Mouse (Mus musculus) stomach, embryonic 14.5 days (tissue): Measurements from ENCODE around the gene Ptpn18. TPM values are rescaled to one million over a fixed set of nuclear protein-coding genes. Genes with fewer than 3 reads are reported as not detected.

ENCODE experiments used
- ATAC-seq: fragments of 200-750 bp; cut with Nextera tagmentation; 2 replicates; pipeline ENCODE4 v1.8.0; 2017; ENCODE audit warnings: low read depth, moderate TSS enrichment; ENCODE audit not compliant: insufficient number of reproducible peaks, insufficient read depth, low FRiP score
- H3K27ac ChIP-seq: fragments of 300-500 bp; sonication (generic); 2 replicates; pipeline ENCODE4 v1.5.1; 2014; ENCODE audit warnings: mild to moderate bottlenecking, low read length, moderate library complexity, mixed read lengths
- H3K27me3 ChIP-seq: fragments of 300-500 bp; sonication (generic); 2 replicates; pipeline ENCODE4 v1.6.1; 2014; ENCODE audit warnings: low read length, control low read depth, mixed read lengths; ENCODE audit not compliant: control insufficient read depth, insufficient read depth
- H3K36me3 ChIP-seq: fragments of 300-500 bp; sonication (generic); 2 replicates; pipeline ENCODE4 v1.6.1; 2014; ENCODE audit warnings: mild to moderate bottlenecking, control low read depth, low read length, moderate library complexity, mixed read lengths; ENCODE audit not compliant: control insufficient read depth, insufficient read depth
- H3K4me1 ChIP-seq: fragments of 300-500 bp; sonication (generic); 2 replicates; pipeline ENCODE4 v1.6.1; 2014; ENCODE audit warnings: low read length, control low read depth, mixed read lengths; ENCODE audit not compliant: control insufficient read depth, insufficient read depth
- H3K4me2 ChIP-seq: fragments of 300-500 bp; sonication (generic); replicated peaks from 2 replicates; pipeline ENCODE4 v1.6.1; 2014; ENCODE audit warnings: low read depth, low read length, control low read depth
- H3K4me3 ChIP-seq: fragments of 300-500 bp; sonication (generic); 2 replicates; pipeline ENCODE4 v1.5.1; 2014; ENCODE audit warnings: low read depth, low read length, control low read depth
- H3K9ac ChIP-seq: fragments of 300-500 bp; sonication (generic); replicated peaks from 2 replicates; pipeline ENCODE4 v1.6.1; 2014; ENCODE audit warnings: low read depth, mild to moderate bottlenecking, control low read depth, low read length, moderate library complexity, mixed read lengths
- H3K9me3 ChIP-seq: fragments of 300-500 bp; sonication (generic); 2 replicates; pipeline ENCODE4 v1.6.1; 2016; ENCODE audit warnings: low read depth, low read length, control low read depth; ENCODE audit not compliant: control insufficient read depth
- WGBS: fragments of 180-500 bp; shearing (Covaris S2); extraction: QIAGEN DNeasy Blood & Tissue Kit; methylation state at CpG from one replicate; pipeline ENCODE4 v1.1.7; 2014; 5-methylcytosine and 5-hydroxymethylcytosine counted together
- polyA plus RNA-seq: library from polyadenylated mRNA; unstranded; fragments of >200 nt; fragmentation: Nextera tagmentation; extraction: Ambion mirVana; gene quantifications from 2 replicates; pipeline ENCODE4 v1.2.1, GENCODE M21; 2014

Ptpn18 gene
- polyA plus RNA-seq, 1 experiment from 2014 or later = 18.7 TPM

DNA sequence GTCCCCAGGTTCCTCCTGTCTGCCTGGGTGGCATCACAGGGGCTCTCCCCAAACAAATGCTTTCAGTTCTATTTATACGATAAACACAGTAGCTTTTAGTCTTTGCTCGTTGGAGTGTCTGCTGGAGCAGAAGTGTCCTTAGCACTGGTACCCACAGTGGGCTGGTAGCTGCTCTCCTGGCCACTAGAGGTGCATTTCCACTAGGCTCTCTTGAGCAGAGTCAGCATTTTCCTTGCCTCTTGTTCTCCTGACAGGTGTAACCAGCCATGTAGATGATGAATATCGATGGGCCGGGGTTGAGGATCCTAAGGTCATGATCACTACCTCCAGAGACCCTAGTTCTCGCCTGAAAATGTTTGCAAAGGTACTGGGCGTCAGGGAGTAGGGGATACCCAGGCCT is 16.4 kb upstream of the Ptpn18 start:
- Histone ChIP-seq H3K9me3 (no peaks in the 10 kb centered on the region), H3K4me1 (no peaks in the 10 kb centered on the region), H3K4me2 (no peak overlapping the region), H3K27ac (no peak overlapping the region), H3K36me3 (peaks cover 40% of the 10 kb centered on the region), H3K9ac (no peak overlapping the region), H3K27me3 (no peaks in the 10 kb centered on the region), H3K4me3 (no peak overlapping the region)
- 92% methylated on average over 6 of the region's 6 CpGs for WGBS
- ATAC-seq = no peak

DNA sequence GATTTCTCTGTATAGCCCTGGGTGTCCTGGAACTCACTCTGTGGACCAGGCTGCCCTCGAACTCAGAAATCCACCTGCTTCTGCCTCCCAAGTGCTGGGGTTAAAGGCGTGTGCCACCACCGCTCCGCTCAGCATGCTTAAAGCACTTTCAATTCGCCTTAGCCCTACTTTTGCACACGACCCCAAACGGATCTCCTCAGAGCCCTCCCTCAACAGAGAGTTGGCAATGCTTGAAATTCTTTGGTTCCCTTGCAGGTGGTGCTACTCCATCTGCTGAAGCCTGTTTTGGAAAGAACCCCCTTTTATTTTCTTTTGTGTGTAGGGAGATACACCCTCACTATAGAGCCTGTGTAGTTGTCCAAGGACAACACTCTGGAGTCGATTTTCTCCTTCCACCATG is 1.1 kb upstream of the Ptpn18 start:
- Histone ChIP-seq H3K9ac (no peak overlapping the region), H3K4me1 (no peaks in the 10 kb centered on the region), H3K4me3 (no peak overlapping the region), H3K36me3 (no peaks in the 10 kb centered on the region), H3K9me3 (no peaks in the 10 kb centered on the region), H3K27ac (no peak overlapping the region), H3K4me2 (no peak overlapping the region), H3K27me3 (peaks cover 7% of the 10 kb centered on the region)
- ATAC-seq = no peak
- 28% methylated on average over 8 of the region's 8 CpGs for WGBS

DNA sequence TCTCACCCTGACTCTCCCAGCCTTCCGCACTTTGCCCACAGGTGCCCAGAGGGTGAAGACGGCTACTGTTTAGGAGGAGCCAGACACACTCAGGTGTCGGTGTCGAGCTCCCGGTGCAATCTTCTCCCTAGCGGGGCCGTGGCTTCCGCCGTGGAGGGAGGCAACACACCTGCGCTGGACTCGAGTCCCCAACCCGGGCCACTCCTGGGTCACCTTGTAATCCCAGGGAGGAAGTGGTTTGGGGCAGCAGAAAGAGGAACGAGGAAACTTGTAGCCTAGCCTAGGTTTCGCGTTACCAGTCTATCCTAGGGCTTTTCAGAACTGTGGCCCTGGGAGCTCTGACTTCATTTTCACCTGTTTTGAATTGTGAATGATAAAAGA is 489 bp downstream of the Ptpn18 start:
- H3K9me3 ChIP-seq = no peaks in the 10 kb centered on the region
- H3K9ac ChIP-seq = 0 out of 2 replicates have a peak overlapping the region, but pooled peaks have one; percentile 26
- peaks cover 7% of the 10 kb centered on the region for H3K27me3 ChIP-seq
- H3K4me1 ChIP-seq = no peaks in the 10 kb centered on the region
- peak overlapping the region; percentile 82 for H3K4me2 ChIP-seq
- no peak for ATAC-seq
- H3K27ac ChIP-seq = no peak overlapping the region
- WGBS = 2% methylated on average over 15 of the region's 15 CpGs
- H3K36me3 ChIP-seq = no peaks in the 10 kb centered on the region
- peak overlapping the region; percentile 42 for H3K4me3 ChIP-seq

DNA sequence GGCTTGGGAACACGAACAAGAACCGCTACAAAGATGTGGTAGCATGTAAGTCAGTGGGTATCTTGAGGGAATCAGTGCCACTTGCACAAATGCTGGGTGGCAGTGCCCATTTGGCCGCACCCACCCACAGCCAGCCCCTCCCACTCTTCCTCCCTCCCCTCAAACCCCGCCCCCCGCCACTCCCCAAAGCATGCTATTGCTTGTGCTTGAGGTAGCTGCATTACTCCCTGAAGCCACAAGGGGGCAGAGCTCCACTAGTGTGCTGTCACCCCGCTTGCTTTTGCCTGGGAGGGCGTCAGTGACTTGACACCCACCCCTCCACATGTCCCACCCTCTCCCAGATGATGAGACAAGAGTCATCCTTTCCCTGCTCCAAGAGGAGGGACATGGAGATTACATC is 3.2 kb downstream of the Ptpn18 start:
- 22% methylated on average over 7 of the region's 7 CpGs for WGBS
- ATAC-seq = no peak

DNA sequence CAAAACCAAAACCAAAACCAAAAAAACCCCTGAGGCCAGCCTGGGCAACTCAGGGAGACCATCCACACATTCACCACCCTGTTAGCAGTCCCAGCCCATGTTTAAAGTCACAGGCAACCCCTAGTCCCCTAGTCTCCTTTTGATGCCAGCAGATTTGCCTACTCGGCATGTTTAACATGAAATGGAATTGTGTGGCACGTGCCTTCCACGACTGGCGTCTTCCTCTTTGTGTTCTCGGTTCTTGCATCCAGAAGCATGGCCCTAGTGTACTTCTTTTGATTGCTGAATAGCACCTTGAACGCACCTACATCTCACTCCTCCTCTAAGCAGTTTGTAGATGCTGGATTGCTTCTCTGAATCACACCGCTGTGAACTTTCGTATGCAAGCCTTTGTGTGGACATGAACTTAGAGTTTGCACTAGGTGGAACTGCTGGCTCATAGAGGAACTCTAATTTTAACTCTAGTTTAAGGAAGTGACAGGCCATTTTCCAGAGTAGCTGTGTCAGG is 4.8 kb downstream of the Ptpn18 start:
- whole genome bisulfite sequencing = 86% methylated on average over 8 of the region's 8 CpGs
- Histone ChIP-seq H3K9ac (no peak overlapping the region), H3K9me3 (no peaks in the 10 kb centered on the region), H3K36me3 (no peaks in the 10 kb centered on the region), H3K27ac (no peak overlapping the region), H3K27me3 (peaks cover 3% of the 10 kb centered on the region; the same call in 1 of the 2 replicates), H3K4me1 (no peaks in the 10 kb centered on the region), H3K4me3 (no peak overlapping the region), H3K4me2 (no peak overlapping the region)
- ATAC-seq = no peak

More for the DNA sequence above, 3.2 kb downstream of the Ptpn18 start:
- Histone ChIP-seq H3K4me3 (no peak overlapping the region), H3K27me3 (peaks cover 7% of the 10 kb centered on the region), H3K4me2 (no peak overlapping the region), H3K27ac (no peak overlapping the region), H3K36me3 (no peaks in the 10 kb centered on the region), H3K9me3 (no peaks in the 10 kb centered on the region), H3K9ac (no peak overlapping the region), H3K4me1 (no peaks in the 10 kb centered on the region)

DNA sequence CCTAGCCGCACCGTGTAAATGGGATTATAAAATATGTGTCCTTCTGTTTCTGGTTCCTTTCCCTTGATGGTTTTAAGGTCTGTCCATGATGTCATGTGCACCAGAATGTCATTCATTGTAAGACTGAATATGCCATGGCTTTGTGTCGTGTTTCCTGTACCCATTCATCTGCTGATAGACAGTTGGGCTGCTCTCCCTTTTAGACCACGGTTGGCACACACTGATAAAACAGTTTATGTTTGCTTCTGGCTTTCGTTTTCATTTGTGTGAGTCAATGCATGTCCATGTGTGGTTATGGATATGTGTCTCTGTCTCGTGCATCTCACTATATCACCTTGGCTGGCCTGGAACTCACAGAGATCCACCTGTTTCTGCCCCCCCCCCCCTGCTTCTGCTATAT is 5.9 kb downstream of the Ptpn18 start:
- Histone ChIP-seq H3K4me2 (no peak overlapping the region), H3K4me1 (no peaks in the 10 kb centered on the region), H3K9ac (no peak overlapping the region), H3K27me3 (peaks cover 3% of the 10 kb centered on the region; the same call in 1 of the 2 replicates), H3K4me3 (no peak overlapping the region), H3K27ac (no peak overlapping the region), H3K9me3 (no peaks in the 10 kb centered on the region), H3K36me3 (no peaks in the 10 kb centered on the region)
- WGBS = 69% methylated on average over 6 of the region's 6 CpGs
- ATAC-seq = no peak

DNA sequence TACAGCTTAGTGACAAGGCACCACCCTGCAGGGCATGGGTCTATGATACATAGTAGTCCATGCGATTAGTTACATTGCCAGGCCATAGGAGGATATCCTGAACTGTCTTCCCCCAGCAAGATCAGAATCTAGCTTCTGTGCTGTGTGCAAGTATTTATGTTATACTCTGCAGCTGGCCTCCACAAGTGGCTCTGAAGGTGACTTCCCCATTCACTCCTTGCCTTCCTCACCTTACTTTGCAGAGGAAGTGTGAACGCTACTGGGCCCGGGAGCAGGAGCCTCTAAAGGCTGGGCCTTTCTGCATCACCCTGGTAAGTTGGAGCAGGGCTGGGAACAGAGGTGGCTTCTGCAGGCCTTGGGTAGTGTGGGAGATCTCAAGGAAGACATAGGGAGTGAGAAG is 8.5 kb downstream of the Ptpn18 start:
- no peak for ATAC-seq
- no peaks in the 10 kb centered on the region for H3K4me1 ChIP-seq
- no peaks in the 10 kb centered on the region for H3K9me3 ChIP-seq
- 56% methylated on average over 3 of the region's 3 CpGs for WGBS
- no peak overlapping the region for H3K4me3 ChIP-seq
- H3K9ac ChIP-seq = no peak overlapping the region
- H3K27ac ChIP-seq = no peak overlapping the region
- no peaks in the 10 kb centered on the region for H3K27me3 ChIP-seq
- H3K4me2 ChIP-seq = no peak overlapping the region
- no peaks in the 10 kb centered on the region for H3K36me3 ChIP-seq

DNA sequence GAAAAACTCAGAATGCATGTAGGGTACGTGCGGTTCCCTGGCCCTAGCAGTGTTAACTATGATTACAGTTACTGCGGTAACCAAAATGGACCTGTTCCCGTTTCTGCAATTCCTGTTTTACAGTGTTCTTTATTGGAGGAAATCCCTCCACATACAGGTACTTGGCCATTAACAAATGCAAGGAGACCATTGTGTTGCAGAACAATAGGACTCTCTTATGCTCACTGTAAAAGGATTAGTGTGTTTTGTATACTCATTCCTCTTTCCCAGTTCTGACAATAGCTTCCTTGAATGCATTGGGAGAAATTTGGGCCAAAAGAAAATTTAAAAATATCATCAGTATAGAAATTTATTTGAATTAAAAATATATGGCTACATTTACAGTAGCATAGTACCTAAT is 8.9 kb downstream of the Ptpn18 start:
- Histone ChIP-seq H3K27ac (no peak overlapping the region), H3K4me1 (no peaks in the 10 kb centered on the region), H3K4me3 (no peak overlapping the region), H3K27me3 (no peaks in the 10 kb centered on the region), H3K36me3 (no peaks in the 10 kb centered on the region), H3K9ac (no peak overlapping the region), H3K9me3 (no peaks in the 10 kb centered on the region), H3K4me2 (no peak overlapping the region)
- no peak for ATAC-seq
- 70% methylated on average over 4 of the region's 4 CpGs for WGBS

DNA sequence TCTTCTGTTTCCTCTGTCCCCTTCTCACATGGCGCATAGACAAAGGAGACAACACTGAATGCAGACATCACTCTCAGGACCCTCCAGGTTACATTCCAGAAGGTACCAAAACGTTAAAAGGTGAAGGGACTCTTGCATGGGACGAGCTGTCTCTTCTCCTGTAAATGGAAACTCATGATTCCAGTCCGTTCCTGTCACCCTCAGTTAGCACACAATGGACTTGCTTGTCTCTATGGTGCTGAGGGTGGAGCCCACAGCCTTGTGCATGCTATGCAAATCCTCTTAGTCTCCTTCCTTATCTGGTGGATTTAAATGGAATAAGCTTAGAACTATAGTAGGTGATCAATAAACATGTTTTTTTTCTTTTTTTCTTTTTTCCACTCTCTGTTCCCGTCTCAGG is 10.2 kb downstream of the Ptpn18 start:
- no peaks in the 10 kb centered on the region for H3K4me1 ChIP-seq
- H3K4me2 ChIP-seq = no peak overlapping the region
- no peak overlapping the region for H3K9ac ChIP-seq
- no peaks in the 10 kb centered on the region for H3K9me3 ChIP-seq
- no peak for ATAC-seq
- H3K27ac ChIP-seq = no peak overlapping the region
- no peak overlapping the region for H3K4me3 ChIP-seq
- WGBS = 73% methylated on average over 5 of the region's 5 CpGs
- no peaks in the 10 kb centered on the region for H3K27me3 ChIP-seq
- no peaks in the 10 kb centered on the region for H3K36me3 ChIP-seq
